9 mouse cellular contexts compared by ENCODE assay signal in genomic region chr1:74205881-74206280, GRCm38 (mm10). TPM values are rescaled to one million over a fixed set of nuclear protein-coding genes. Genes with fewer than 3 reads are reported as not detected.
DNase-seq lines count a peak whose midpoint lies in the region; ATAC-seq and TF ChIP-seq lines count a peak whose summit lies in the region.
"Had no signal": no experiment of that assay in that cellular context is flagged by ENCODE, and none has a peak within 500 bp of the region (broad histone marks: within the 10 kb centered on the region; RNA-seq: fewer than 3 reads in every experiment).

No protein-coding gene starts in this region.

- peak; percentile 23; the same call in 1 of the 2 replicates for ATAC-seq in frontal cortex, adult (ENCODE audit: low TSS enrichment)
- no peak for ATAC-seq in intestine, postnatal 0 days
- ATAC-seq in neutrophil, adult 5-6 weeks (ENCODE audit: extremely low read depth, insufficient number of reproducible peaks, low FRiP score, poor library complexity, severe bottlenecking), result peak; percentile 75; the same call in 1 of the 2 replicates

- H3K4me3 ChIP-seq in intestine, postnatal 0 days (ENCODE audit: low read depth, low read length), result no peak overlapping the region

- no peaks in the 10 kb centered on the region for H3K9me3 ChIP-seq in intestine, postnatal 0 days (ENCODE audit: control insufficient read depth)

- no peak overlapping the region for H3K4me2 ChIP-seq in intestine, postnatal 0 days (replicated peaks; ENCODE audit: low read depth)

- H3K4me1 ChIP-seq in intestine, postnatal 0 days (replicated peaks; ENCODE audit: control insufficient read depth, insufficient read depth, low read length), result peaks cover 3% of the 10 kb centered on the region; the same call in 1 of the 2 replicates

- no peak for DNase-seq in frontal cortex, postnatal 14 days (ENCODE audit: low spot score in 2 of 2)
- DNase-seq in ovary, postnatal 14 days (ENCODE audit: low spot score), result peak; percentile 20
- no peak for DNase-seq in ovary, postnatal 10 days (ENCODE audit: low spot score)
- DNase-seq in cerebellum, adult 9-10 months, result peak; percentile 22
- no peak for DNase-seq in left cerebral cortex, postnatal 4 days

- H3K36me3 ChIP-seq in intestine, postnatal 0 days (ENCODE audit: control insufficient read depth, insufficient read depth), result no peaks in the 10 kb centered on the region

- H3K27ac ChIP-seq in intestine, postnatal 0 days (ENCODE audit: low read depth, low read length), result no peak overlapping the region

- intact Hi-C loops in left cerebral cortex, postnatal 4 days (cut with DNase I), result loop anchor here (10.0 kb wide), 2 partner anchors 49 to 159 kb away; partner anchors contain the start of gene Catip

- WGBS in intestine, postnatal 0 days, result 47% methylated on average over 7 of the region's 7 CpGs

- H3K9ac ChIP-seq in intestine, postnatal 0 days (ENCODE audit: low read depth, low read length), result no peak overlapping the region

- TF ChIP-seq CTCF in intestine, postnatal 0 days (IDR thresholded peaks at IDR 0.05; ENCODE audit: low read depth), result peak; percentile 90

- no peaks in the 10 kb centered on the region for H3K27me3 ChIP-seq in intestine, postnatal 0 days (replicated peaks; ENCODE audit: control insufficient read depth, insufficient read depth, low read length)

RNA-seq across cellular contexts. Expression of gene Cxcr1, which starts 11.4 kb away (rescaled TPM):
- not detected in 2 replicates for polyA plus RNA-seq in intestine, postnatal 0 days (2015; fragmentation: Nextera tagmentation; extraction: Ambion mirVana)
- 16.7 and 20.0 TPM in 2 replicates for total RNA-seq in neutrophil, adult 5-6 weeks (2017)
- total RNA-seq in left cerebral cortex, postnatal 4 days (2021), result not detected
- polyA plus RNA-seq: large intestine, adult 2 months had no signal

RNA-seq across cellular contexts. Expression of gene Arpc2, which starts 30.0 kb away (rescaled TPM):
- polyA plus RNA-seq in intestine, postnatal 0 days (2015; fragmentation: Nextera tagmentation; extraction: Ambion mirVana), result 528 and 529 TPM in 2 replicates
- total RNA-seq in neutrophil, adult 5-6 weeks (2017), result 711 and 718 TPM in 2 replicates
- total RNA-seq in left cerebral cortex, postnatal 4 days (2021), result 100 to 1,000 TPM; 333 to 372 TPM

RNA-seq across cellular contexts. Expression of gene Cxcr2, which starts 52.1 kb away (rescaled TPM):
- 0.07 TPM in 2 replicates for polyA plus RNA-seq in intestine, postnatal 0 days (2015; fragmentation: Nextera tagmentation; extraction: Ambion mirVana)
- 1,102 and 1,145 TPM in 2 replicates for total RNA-seq in neutrophil, adult 5-6 weeks (2017)
- under 1 TPM in 1 of 2 experiments, not detected in 1; 0.12 TPM for total RNA-seq in left cerebral cortex, postnatal 4 days (2021)

Comparison
In these comparisons a context has a peak if more than half of its experiments do, and no peak if none do; other contexts are left out.
1. DNase-seq: peak in ovary, postnatal 14 days (single experiment) and cerebellum, adult 9-10 months (single experiment); none in frontal cortex, postnatal 14 days (0 of 2), ovary, postnatal 10 days (single experiment) and left cerebral cortex, postnatal 4 days (single experiment).
2. RNA of gene Cxcr1, which starts 11.4 kb away (total RNA-seq): 16.7 to 20.0 TPM in neutrophil, adult 5-6 weeks; not detected in left cerebral cortex, postnatal 4 days; every median in the first group is over 10 times any median in the second.
3. RNA of gene Cxcr2, which starts 52.1 kb away (total RNA-seq): 1,102 to 1,145 TPM in neutrophil, adult 5-6 weeks; 0.12 TPM in left cerebral cortex, postnatal 4 days; every median in the first group is over 100 times any median in the second.